Mouse (Mus musculus) hindbrain, postnatal 0 days (tissue): ENCODE data around the gene Olfr917. TPM values are rescaled to one million over a fixed set of nuclear protein-coding genes. Genes with fewer than 3 reads are reported as not detected.

Experiments used
- ATAC-seq: fragments of 200-750 bp; cut with Nextera tagmentation; 2 replicates; pipeline ENCODE4 v1.8.0; 2017; ENCODE audit warnings: mild to moderate bottlenecking, moderate TSS enrichment, moderate library complexity
- DNase-seq: peaks from one replicate; pipeline ENCODE4 v3.0.0-alpha.2; 2015; ENCODE audit warnings: low spot score
- H3K27ac ChIP-seq: fragments of 300-500 bp; sonication (generic); 2 replicates; pipeline ENCODE4 v1.5.1; 2014; ENCODE audit warnings: mild to moderate bottlenecking
- H3K27me3 ChIP-seq: fragments of 300-500 bp; sonication (generic); 2 replicates; pipeline ENCODE4 v1.6.1; 2014; ENCODE audit warnings: low read length, mixed read lengths; ENCODE audit not compliant: insufficient read depth
- H3K36me3 ChIP-seq: fragments of 300-500 bp; sonication (generic); 2 replicates; pipeline ENCODE4 v1.6.1; 2014; ENCODE audit warnings: low read length, mixed read lengths; ENCODE audit not compliant: insufficient read depth
- H3K4me1 ChIP-seq: fragments of 300-500 bp; sonication (generic); 2 replicates; pipeline ENCODE4 v1.6.1; 2014; ENCODE audit warnings: antibody characterized with exemption, low read length, mixed read lengths; ENCODE audit not compliant: insufficient read depth
- H3K4me2 ChIP-seq: fragments of 300-500 bp; sonication (generic); 2 replicates; pipeline ENCODE4 v1.6.1; 2014; ENCODE audit warnings: low read depth, mild to moderate bottlenecking, low read length, moderate library complexity, mixed read lengths
- H3K4me3 ChIP-seq: fragments of 300-500 bp; sonication (generic); 2 replicates; pipeline ENCODE4 v1.5.1; 2014; ENCODE audit warnings: low read length
- H3K9ac ChIP-seq: fragments of 300-500 bp; sonication (generic); replicated peaks from 2 replicates; pipeline ENCODE4 v1.6.1; 2014; ENCODE audit warnings: mild to moderate bottlenecking, low read length, moderate library complexity, mixed read lengths
- H3K9me3 ChIP-seq: fragments of 300-500 bp; sonication (generic); 2 replicates; pipeline ENCODE4 v1.6.1; 2016; ENCODE audit warnings: low read length, mixed read lengths
- CTCF ChIP-seq: IDR thresholded peaks from 2 replicates; pipeline ENCODE4 v1.5.1; 2016; ENCODE audit warnings: antibody characterized with exemption, control low read depth, low read depth
- WGBS: fragments of 180-500 bp; shearing (Covaris S2); extraction: QIAGEN DNeasy Blood & Tissue Kit; methylation state at CpG from one replicate; pipeline ENCODE4 v1.1.7; 2014; 5-methylcytosine and 5-hydroxymethylcytosine counted together
- polyA plus RNA-seq: library from polyadenylated mRNA; unstranded; fragments of >200 nt; fragmentation: Nextera tagmentation; extraction: Ambion mirVana; gene quantifications from 2 replicates; pipeline ENCODE4 v1.2.1, GENCODE M21; 2015
- total RNA-seq: library from RNA; depleted of rRNA; stranded (reverse); fragments of >200 nt; gene quantifications from 2 replicates; pipeline ENCODE4 v1.2.3, GENCODE M21; 2014; rRNA removed

The Olfr917 gene
- total RNA-seq (not detected in 2 replicates), polyA plus RNA-seq (not detected in 2 replicates)

GRCm38 (mm10) chr9:38665742-38666141, at the start of gene Olfr917:
Olfr917 (minus strand) TSS chr9:38665842.
- H3K4me1 ChIP-seq: no peaks in the 10 kb centered on the region
- H3K27ac ChIP-seq: no peak within 1 kb of the TSS
- no peaks in the 10 kb centered on the region for H3K36me3 ChIP-seq
- 93% methylated on average over 1 of the region's 1 CpGs for WGBS
- no peak within 1 kb of the TSS for H3K9ac ChIP-seq
- H3K27me3 ChIP-seq: no peaks in the 10 kb centered on the region
- ATAC-seq (no peak), DNase-seq (no peak)
- H3K4me2 ChIP-seq: no peak within 1 kb of the TSS
- no peak within 1 kb of the TSS for H3K4me3 ChIP-seq
- TF ChIP-seq CTCF: no peak
- no peaks in the 10 kb centered on the region for H3K9me3 ChIP-seq

- TF ChIP-seq CTCF: no peak
- ATAC-seq (no peak), DNase-seq (no peak)
- H3K9me3 ChIP-seq: no peaks in the 10 kb centered on the region
- H3K4me3 ChIP-seq: no peak within 1 kb of the TSS
- H3K4me2 ChIP-seq: no peak within 1 kb of the TSS
- H3K9ac ChIP-seq: no peak within 1 kb of the TSS
- WGBS: 78% methylated on average over 2 of the region's 2 CpGs
- H3K27me3 ChIP-seq: no peaks in the 10 kb centered on the region
- no peaks in the 10 kb centered on the region for H3K4me1 ChIP-seq
- no peaks in the 10 kb centered on the region for H3K36me3 ChIP-seq
- H3K27ac ChIP-seq: no peak within 1 kb of the TSS
Measured at GRCm38 (mm10) chr9:38674501-38674900, 8.9 kb upstream of the Olfr917 start, which contains the start of gene Olfr918. Olfr918 (minus strand) TSS chr9:38674601.

GRCm38 (mm10) chr9:38672887-38673286, 7.2 kb upstream of the Olfr917 start:
- no peak overlapping the region for H3K4me3 ChIP-seq
- no peak overlapping the region for H3K27ac ChIP-seq
- no peak for DNase-seq
- H3K9me3 ChIP-seq: no peaks in the 10 kb centered on the region
- no peaks in the 10 kb centered on the region for H3K27me3 ChIP-seq
- H3K9ac ChIP-seq: no peak overlapping the region
- 94% methylated on average over 2 of the region's 2 CpGs for WGBS
- no peak for ATAC-seq
- no peaks in the 10 kb centered on the region for H3K36me3 ChIP-seq
- no peak for TF ChIP-seq CTCF
- no peak overlapping the region for H3K4me2 ChIP-seq
- no peaks in the 10 kb centered on the region for H3K4me1 ChIP-seq

GRCm38 (mm10) chr9:38659775-38660174, 5.9 kb downstream of the Olfr917 start, which contains the start of gene Olfr916:
Olfr916 (minus strand) TSS chr9:38659875.
- no peaks in the 10 kb centered on the region for H3K36me3 ChIP-seq
- H3K9me3 ChIP-seq: no peaks in the 10 kb centered on the region
- H3K4me3 ChIP-seq: no peak within 1 kb of the TSS
- no peak within 1 kb of the TSS for H3K4me2 ChIP-seq
- H3K4me1 ChIP-seq: no peaks in the 10 kb centered on the region
- DNase-seq: no peak
- WGBS: 73% methylated on average over 1 of the region's 1 CpGs
- no peak for ATAC-seq
- no peaks in the 10 kb centered on the region for H3K27me3 ChIP-seq
- TF ChIP-seq CTCF: no peak
- no peak within 1 kb of the TSS for H3K9ac ChIP-seq
- no peak within 1 kb of the TSS for H3K27ac ChIP-seq

GRCm38 (mm10) chr9:38632406-38632805, 33.2 kb downstream of the Olfr917 start:
- no peaks in the 10 kb centered on the region for H3K4me1 ChIP-seq
- no peak overlapping the region for H3K9ac ChIP-seq
- H3K4me2 ChIP-seq: no peak overlapping the region
- DNase-seq (no peak), ATAC-seq (no peak)
- no peak for TF ChIP-seq CTCF
- no peak overlapping the region for H3K4me3 ChIP-seq
- no peaks in the 10 kb centered on the region for H3K27me3 ChIP-seq
- 84% methylated on average over 4 of the region's 4 CpGs for WGBS
- no peaks in the 10 kb centered on the region for H3K36me3 ChIP-seq
- no peaks in the 10 kb centered on the region for H3K9me3 ChIP-seq
- no peak overlapping the region for H3K27ac ChIP-seq

Other genes starting within 250 kb of the Olfr917 start
- gene Olfr901, start 236.4 kb downstream of the Olfr917 start, total RNA-seq: not detected in 2 replicates
- not detected in 2 replicates for gene Olfr901, start 236.4 kb downstream of the Olfr917 start, polyA plus RNA-seq
- gene Olfr902, start 218.2 kb downstream of the Olfr917 start, total RNA-seq: not detected in 2 replicates
- not detected in 2 replicates for gene Olfr902, start 218.2 kb downstream of the Olfr917 start, polyA plus RNA-seq
- gene Olfr904, start 202.7 kb downstream of the Olfr917 start, total RNA-seq: not detected in 2 replicates
- not detected in 2 replicates for gene Olfr904, start 202.7 kb downstream of the Olfr917 start, polyA plus RNA-seq
- not detected in 2 replicates for gene Olfr905, start 194.7 kb downstream of the Olfr917 start, total RNA-seq
- gene Olfr905, start 194.7 kb downstream of the Olfr917 start, polyA plus RNA-seq: not detected in 2 replicates
- gene Olfr906, start 178.8 kb downstream of the Olfr917 start, total RNA-seq: not detected in 2 replicates
- not detected in 2 replicates for gene Olfr906, start 178.8 kb downstream of the Olfr917 start, polyA plus RNA-seq
- gene Olfr907, start 170.0 kb downstream of the Olfr917 start, total RNA-seq: not detected in 2 replicates
- not detected in 2 replicates for gene Olfr907, start 170.0 kb downstream of the Olfr917 start, polyA plus RNA-seq
- gene Olfr911-ps1, start 144.3 kb downstream of the Olfr917 start, total RNA-seq: not detected in 2 replicates
- not detected in 2 replicates for gene Olfr911-ps1, start 144.3 kb downstream of the Olfr917 start, polyA plus RNA-seq
- not detected in 2 replicates for gene Olfr910, start 128.0 kb downstream of the Olfr917 start, total RNA-seq
- gene Olfr910, start 128.0 kb downstream of the Olfr917 start, polyA plus RNA-seq: not detected in 2 replicates
- gene Olfr912, start 85.7 kb downstream of the Olfr917 start, total RNA-seq: not detected in 2 replicates
- gene Olfr912, start 85.7 kb downstream of the Olfr917 start, polyA plus RNA-seq: not detected in 2 replicates
- gene Olfr913, start 73.1 kb downstream of the Olfr917 start, total RNA-seq: not detected in 2 replicates
- gene Olfr913, start 73.1 kb downstream of the Olfr917 start, polyA plus RNA-seq: not detected in 2 replicates
- not detected in 2 replicates for gene Olfr914, start 60.7 kb downstream of the Olfr917 start, total RNA-seq
- not detected in 2 replicates for gene Olfr914, start 60.7 kb downstream of the Olfr917 start, polyA plus RNA-seq
- gene Olfr916, start 6.0 kb downstream of the Olfr917 start, total RNA-seq: not detected in 2 replicates
- not detected in 2 replicates for gene Olfr916, start 6.0 kb downstream of the Olfr917 start, polyA plus RNA-seq
- gene Olfr918, start 8.8 kb upstream of the Olfr917 start, total RNA-seq: not detected in 2 replicates
- not detected in 2 replicates for gene Olfr918, start 8.8 kb upstream of the Olfr917 start, polyA plus RNA-seq
- gene Olfr919, start 37.8 kb upstream of the Olfr917 start, total RNA-seq: not detected in 2 replicates
- not detected in 2 replicates for gene Olfr919, start 37.8 kb upstream of the Olfr917 start, polyA plus RNA-seq
- 9.2 and 14.1 TPM in 2 replicates for gene Vwa5a, start 52.4 kb upstream of the Olfr917 start, total RNA-seq
- gene Vwa5a, start 52.4 kb upstream of the Olfr917 start, polyA plus RNA-seq: 9.4 and 10.2 TPM in 2 replicates
- gene Olfr920, start 86.5 kb upstream of the Olfr917 start, total RNA-seq: 0.21 TPM in 1 of 2 replicates, not detected in the other
- 0.03 and 0.06 TPM in 2 replicates for gene Olfr920, start 86.5 kb upstream of the Olfr917 start, polyA plus RNA-seq
- gene Olfr921, start 107.2 kb upstream of the Olfr917 start, total RNA-seq: not detected in 2 replicates
- not detected in 2 replicates for gene Olfr921, start 107.2 kb upstream of the Olfr917 start, polyA plus RNA-seq
- gene Olfr922, start 148.8 kb upstream of the Olfr917 start, total RNA-seq: not detected in 2 replicates
- gene Olfr922, start 148.8 kb upstream of the Olfr917 start, polyA plus RNA-seq: not detected in 2 replicates
- not detected in 2 replicates for gene Olfr923, start 160.7 kb upstream of the Olfr917 start, total RNA-seq
- not detected in 2 replicates for gene Olfr923, start 160.7 kb upstream of the Olfr917 start, polyA plus RNA-seq
- gene Olfr924, start 178.6 kb upstream of the Olfr917 start, total RNA-seq: not detected in 2 replicates
- not detected in 2 replicates for gene Olfr924, start 178.6 kb upstream of the Olfr917 start, polyA plus RNA-seq
- not detected in 2 replicates for gene Olfr26, start 189.2 kb upstream of the Olfr917 start, total RNA-seq
- gene Olfr26, start 189.2 kb upstream of the Olfr917 start, polyA plus RNA-seq: not detected in 2 replicates
- gene Olfr926, start 211.3 kb upstream of the Olfr917 start, total RNA-seq: not detected in 2 replicates
- gene Olfr926, start 211.3 kb upstream of the Olfr917 start, polyA plus RNA-seq: not detected in 2 replicates